ENCODE assay signal across 17 mouse cellular contexts in the genomic region with DNA sequence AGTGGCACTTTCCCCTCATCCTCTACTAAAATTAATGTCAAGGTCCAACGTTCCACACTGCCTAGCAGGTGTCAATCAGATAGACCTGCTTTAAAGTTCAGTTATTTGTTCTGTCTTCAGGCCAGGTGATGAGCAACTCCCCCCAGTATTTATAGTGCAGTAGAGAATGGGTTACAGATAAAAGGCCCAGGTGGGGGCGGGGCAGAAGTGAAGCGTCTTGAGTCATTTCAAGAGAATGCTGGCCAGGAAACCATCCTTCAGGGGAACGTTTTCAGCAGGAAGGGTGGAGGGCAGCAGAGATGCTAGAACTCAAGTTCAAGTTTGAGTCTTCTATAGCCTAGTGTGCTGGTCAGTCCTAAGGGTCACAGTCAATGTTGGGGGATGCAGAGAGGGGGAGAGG.
DNase-seq lines count a peak whose midpoint lies in the region; TF ChIP-seq lines count a peak whose summit lies in the region.
"Had no signal": no experiment of that assay in that cellular context is flagged by ENCODE, and none has a peak within 500 bp of the region (broad histone marks: within the 10 kb centered on the region; RNA-seq: fewer than 3 reads in every experiment).

No protein-coding gene starts in this region.

- no peak for TF ChIP-seq RAD21 in CH12.LX (IDR thresholded peaks at IDR 0.05; ENCODE audit: low read depth, low read length)

- H3K4me1 ChIP-seq in CH12.LX (ENCODE audit: control insufficient read depth in 1 of 2, insufficient read depth in 2 of 2) = peaks cover 3 to 20% of the 10 kb centered on the region in 2 experiments; a peak in 2 of 4 replicates
- H3K4me1 ChIP-seq: embryonic facial prominence, embryonic 12.5 days; forebrain, embryonic 13.5 days; forebrain, embryonic 15.5 days had no signal

- no peak overlapping the region for H3K9ac ChIP-seq in CH12.LX (ENCODE audit: insufficient read depth, low read depth)
- H3K9ac ChIP-seq: embryonic facial prominence, embryonic 12.5 days; forebrain, embryonic 13.5 days; forebrain, embryonic 15.5 days; forebrain, postnatal 0 days had no signal

- DNase-seq in adrenal gland, postnatal 36 days = peak; percentile 14 to 22
- no peak for DNase-seq in adrenal gland, postnatal 14 days
- DNase-seq in CH12.LX (ENCODE audit: extremely low read depth) = peak; percentile 31
- peak; percentile 52 for DNase-seq in induced T-regulatory cell, adult 2 months (ENCODE audit: low read depth)
- DNase-seq in left cerebral cortex, postnatal 25 days (ENCODE audit: low spot score in 2 of 2) = no peak
- DNase-seq: adrenal gland, postnatal 10 days; cerebellum, adult 11-12 months; cerebellum, adult 2 months; cerebellum, adult 9-10 months; cerebellum, postnatal 25 days; forebrain, postnatal 0 days had no signal

- H3K9me3 ChIP-seq in CH12.LX (replicated peaks; ENCODE audit: low read length) = no peaks in the 10 kb centered on the region
- H3K9me3 ChIP-seq: embryonic facial prominence, embryonic 10.5 days; embryonic facial prominence, embryonic 12.5 days; forebrain, embryonic 13.5 days; forebrain, embryonic 15.5 days; G1E had no signal

- H3K4me3 ChIP-seq in CH12.LX (replicated peaks in 1 of 3; ENCODE audit: low read depth in 2 of 3, low read length in 2 of 3, poor library complexity in 1 of 3) = no peak overlapping the region
- H3K4me3 ChIP-seq: embryonic facial prominence, embryonic 10.5 days; embryonic facial prominence, embryonic 12.5 days; forebrain, embryonic 13.5 days; forebrain, embryonic 15.5 days had no signal

- H3K36me3 ChIP-seq in CH12.LX (replicated peaks in 1 of 2; ENCODE audit: control insufficient read depth in 1 of 2, insufficient read depth in 1 of 2, low read length in 1 of 2) = no peaks in the 10 kb centered on the region
- H3K36me3 ChIP-seq: embryonic facial prominence, embryonic 10.5 days; embryonic facial prominence, embryonic 12.5 days; forebrain, embryonic 15.5 days; G1E had no signal

- in situ Hi-C loops in CH12.LX (cut with MboI; ENCODE audit: low pct_ligation_motif_present, low pct_unique_long_range_greater_than_20kb, low sequenced_read_pairs) = no loop called here

- TF ChIP-seq CTCF in CH12.LX (conservative IDR thresholded peaks at IDR 0.05 in 1 of 2, IDR thresholded peaks at IDR 0.05 in 1 of 2; ENCODE audit: low read depth in 2 of 2, low read length in 2 of 2) = no peak

- H3K27ac ChIP-seq in CH12.LX (ENCODE audit: insufficient read depth, low read depth) = no peak overlapping the region
- H3K27ac ChIP-seq: embryonic facial prominence, embryonic 10.5 days; embryonic facial prominence, embryonic 12.5 days; forebrain, embryonic 13.5 days; forebrain, embryonic 15.5 days had no signal

- H3K79me2 ChIP-seq in CH12.LX (replicated peaks; ENCODE audit: control insufficient read depth, extremely low read depth, insufficient read depth, poor library complexity, severe bottlenecking) = no peaks in the 10 kb centered on the region

- H3K4me2 ChIP-seq in CH12.LX (ENCODE audit: insufficient read depth, low read depth, poor library complexity, severe bottlenecking) = no peak overlapping the region
- H3K4me2 ChIP-seq: embryonic facial prominence, embryonic 12.5 days; forebrain, embryonic 13.5 days; forebrain, embryonic 15.5 days had no signal

- no peak for TF ChIP-seq EP300 in CH12.LX (IDR thresholded peaks at IDR 0.05; ENCODE audit: low read length)

- intact Hi-C loops in left cerebral cortex, postnatal 25 days (cut with DNase I) = no loop called here

- dilution Hi-C loops in CH12.LX (cut with MboI; ENCODE audit: extremely low pct_ligation_motif_present, extremely low pct_unique_long_range_greater_than_20kb, low sequenced_read_pairs) = no loop called here

- no peak for TF ChIP-seq POLR2A in CH12.LX (IDR thresholded peaks at IDR 0.05; ENCODE audit: low read depth, low read length)

- peaks cover 4% of the 10 kb centered on the region for H3K27me3 ChIP-seq in CH12.LX (replicated peaks)
- H3K27me3 ChIP-seq: embryonic facial prominence, embryonic 12.5 days; forebrain, embryonic 13.5 days; forebrain, embryonic 15.5 days; Patski had no signal

TF ChIP-seq in CH12.LX, 34 proteins besides CTCF, POLR2A, EP300 and RAD21:
- no peak for TF ChIP-seq KAT2A (IDR thresholded peaks at IDR 0.05; ENCODE audit: insufficient replicate concordance, low read length)
- TF ChIP-seq ZC3H11A (IDR thresholded peaks at IDR 0.05; ENCODE audit: low read depth, low read length) = no peak
- TF ChIP-seq MYC (IDR thresholded peaks at IDR 0.05; ENCODE audit: low read depth, low read length) = no peak
- no peak for TF ChIP-seq MAFK (IDR thresholded peaks at IDR 0.05; ENCODE audit: insufficient replicate concordance, low read length)
- peak; percentile 87 for TF ChIP-seq IRF4 (IDR thresholded peaks at IDR 0.05; ENCODE audit: low read depth, low read length)
- TF ChIP-seq SMC3 (IDR thresholded peaks at IDR 0.05; ENCODE audit: low read depth, low read length) = no peak
- TF ChIP-seq BHLHE40 (IDR thresholded peaks at IDR 0.05; ENCODE audit: low read depth, low read length) = no peak
- no peak for TF ChIP-seq POLR2AphosphoS2 (IDR thresholded peaks at IDR 0.05; ENCODE audit: low read depth, low read length)
- no peak for TF ChIP-seq ZKSCAN1 (IDR thresholded peaks at IDR 0.05; ENCODE audit: borderline replicate concordance, low read depth, low read length)
- TF ChIP-seq JUND (conservative IDR thresholded peaks at IDR 0.05; ENCODE audit: low read depth, low read length) = peak; percentile 78
- TF ChIP-seq USF1 (IDR thresholded peaks at IDR 0.05; ENCODE audit: low read depth, low read length) = no peak
- TF ChIP-seq ETS1 (conservative IDR thresholded peaks at IDR 0.05; ENCODE audit: low read depth, low read length) = no peak
- TF ChIP-seq MAZ (IDR thresholded peaks at IDR 0.05; ENCODE audit: low read depth, low read length) = no peak
- no peak for TF ChIP-seq RCOR1 (conservative IDR thresholded peaks at IDR 0.05; ENCODE audit: low read depth, low read length)
- no peak for TF ChIP-seq TBP (conservative IDR thresholded peaks at IDR 0.05; ENCODE audit: low read depth, low read length)
- peak; percentile 29; the same call in 1 of the 2 replicates for TF ChIP-seq CHD2 (IDR thresholded peaks at IDR 0.05; ENCODE audit: low read length)
- no peak for TF ChIP-seq ZNF384 (IDR thresholded peaks at IDR 0.05; ENCODE audit: low read depth, low read length)
- TF ChIP-seq E2F4 (IDR thresholded peaks at IDR 0.05; ENCODE audit: insufficient replicate concordance, low read depth, low read length) = no peak
- TF ChIP-seq JUN (IDR thresholded peaks at IDR 0.05; ENCODE audit: insufficient read depth, low read depth, low read length) = peak; percentile 22; the same call in 1 of the 2 replicates
- no peak for TF ChIP-seq UBTF (IDR thresholded peaks at IDR 0.05; ENCODE audit: low read depth, low read length)

Comparison
In these comparisons a context has a peak if more than half of its experiments do, and no peak if none do; other contexts are left out.
1. DNase-seq: peak in adrenal gland, postnatal 36 days (2 of 2), CH12.LX (single experiment) and induced T-regulatory cell, adult 2 months (single experiment); none in adrenal gland, postnatal 14 days (single experiment) and left cerebral cortex, postnatal 25 days (0 of 2).